Mouse (Mus musculus) heart, adult 2 months (tissue): ENCODE measurements at regions not wholly inside any gene's neighbourhood (a gene's known extent, or its start where the extent isn't known, plus 50 kb on each side); places are given as distances from the start of the nearest gene placed in this dataset.

Experiments
- CTCF ChIP-seq: fragments of 200-600 bp; IDR thresholded peaks from 2 replicates; pipeline ENCODE4 v1.8.1; 2022; ENCODE audit warnings: antibody characterized with exemption, mild to moderate bottlenecking, moderate library complexity
- POLR2A ChIP-seq: fragments of 200-500 bp; IDR thresholded peaks from 2 replicates; pipeline ENCODE4 v1.6.1; 2011; ENCODE audit warnings: mild to moderate bottlenecking, low read depth, low read length, control low read depth; ENCODE audit not compliant: insufficient read depth

GRCm38 (mm10) chr2:149613381-149613780 is 208.5 kb downstream of the Cst10 start:
- TF ChIP-seq POLR2A (no peak), CTCF (no peak)
